Mouse (Mus musculus) c-Kit-positive CD71-positive TER-119-positive erythroid progenitor cells, embryonic 14.5 days (primary cell): Measurements from ENCODE around the gene C7.
"Not testable (repeated sequence)": the region's sequence is repeated elsewhere in the genome, so short reads cannot be mapped to it uniquely, and the experiment has no call there.

Experiments
- DNase-seq: peaks from one replicate; pipeline ENCODE4 v3.0.0-alpha.2; 2013; ENCODE audit warnings: low spot score

Gene C7

DNA sequence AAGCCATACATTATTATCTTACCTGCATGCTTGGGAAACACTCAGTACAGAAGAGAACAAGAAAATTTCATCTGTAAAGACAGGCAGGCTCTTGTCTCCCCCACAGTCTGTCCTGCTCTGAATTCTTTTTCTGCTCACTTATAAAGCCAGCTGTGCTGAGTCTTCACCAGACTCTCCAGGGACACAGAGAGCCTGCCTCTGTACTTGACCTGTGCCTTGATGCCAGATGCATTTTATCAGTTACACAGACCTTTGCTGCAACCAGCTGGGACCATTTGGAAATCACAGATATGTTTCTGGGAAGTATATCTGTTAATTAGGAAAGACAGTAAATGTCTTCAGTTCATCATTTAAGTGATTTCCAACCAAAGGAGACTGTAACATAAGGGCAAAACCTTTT is at the start of gene C7:
Gene C7, minus strand, starts transcription at position 106 of the 400 bp plus-strand sequence.
- DNase-seq = no peak

DNA sequence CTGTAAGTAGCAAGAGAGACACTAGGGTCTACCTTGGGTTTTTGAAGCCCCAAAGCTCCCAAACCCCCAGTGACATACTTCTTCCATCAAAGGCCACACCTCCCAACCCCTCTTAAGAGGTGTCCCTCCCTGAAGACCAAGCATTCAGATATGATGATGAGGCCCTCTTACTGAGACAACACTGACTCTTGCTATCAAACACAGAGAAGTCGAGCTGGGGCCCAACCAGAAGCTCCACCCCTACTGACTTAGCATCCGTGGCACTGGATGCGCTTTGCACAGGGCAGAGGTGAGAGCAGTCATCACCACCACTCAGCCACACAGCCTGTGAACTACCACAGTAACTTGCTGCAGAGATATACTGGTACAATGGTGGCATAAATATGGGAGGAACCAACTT is 49.1 kb upstream of the C7 start:
- no peak for DNase-seq

DNA sequence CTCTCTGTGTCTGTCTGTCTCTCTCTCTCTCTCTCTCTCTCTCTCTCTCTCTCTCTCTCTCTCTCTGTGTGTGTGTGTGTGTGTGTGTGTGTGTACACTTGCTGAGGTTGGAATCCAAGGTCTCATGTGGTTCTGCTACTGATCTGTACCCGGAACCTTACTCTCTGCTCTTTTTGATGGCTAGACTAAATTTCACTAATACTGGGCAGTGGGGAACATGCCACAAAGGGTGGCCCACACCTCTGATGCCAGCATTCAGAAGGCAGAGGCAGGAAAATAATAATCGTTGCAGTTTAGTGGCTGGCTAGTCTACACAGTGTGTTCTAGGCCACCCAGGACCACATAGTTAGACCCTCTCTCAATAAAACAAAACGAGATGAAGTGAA is 45.1 kb upstream of the C7 start:
- no peak for DNase-seq

DNA sequence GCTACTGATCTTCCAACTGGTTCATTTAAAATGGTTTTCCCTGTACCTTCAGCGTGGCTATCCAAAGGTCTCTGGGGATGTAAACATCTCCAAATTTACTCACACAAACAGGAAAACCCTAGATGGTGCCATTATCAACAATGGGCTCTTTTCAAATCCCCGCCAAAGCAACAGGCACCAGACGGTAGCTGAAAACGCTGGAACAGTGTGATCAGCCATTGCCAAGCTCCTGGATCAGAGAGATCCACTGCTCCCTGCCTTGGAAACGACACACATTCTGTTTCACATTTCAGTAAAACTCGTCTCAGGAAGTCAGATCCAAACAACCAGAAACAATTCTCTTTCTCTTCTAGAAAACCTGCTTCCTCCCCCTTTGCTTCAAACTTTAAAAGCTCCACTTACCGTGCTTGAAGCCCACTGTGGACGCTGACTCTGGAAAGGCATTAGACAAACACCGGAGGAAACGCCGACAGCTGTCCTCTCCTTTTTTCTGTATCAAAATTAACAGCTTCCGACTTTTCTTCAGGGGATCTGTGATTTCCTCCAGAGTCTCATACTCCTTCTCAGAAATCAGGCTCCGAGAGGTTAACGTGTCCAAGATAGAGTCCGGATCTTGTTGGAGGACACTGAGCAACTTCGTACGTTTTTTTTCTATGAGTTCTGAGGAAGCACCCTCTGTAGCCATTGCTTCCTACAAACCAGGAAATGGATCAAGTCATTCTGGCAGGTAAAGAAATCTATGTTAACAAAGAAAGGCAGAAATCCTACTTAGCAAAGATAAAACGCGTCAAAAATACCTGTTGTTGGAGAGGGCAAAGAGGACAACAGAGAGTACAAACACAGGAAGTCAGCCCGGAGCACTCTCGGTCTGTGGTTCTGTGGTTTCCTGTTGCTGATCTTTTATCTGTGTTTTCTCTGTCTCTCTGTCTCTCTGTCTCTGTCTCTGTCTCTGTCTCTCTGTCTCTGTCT is 44.4 kb upstream of the C7 start, which contains the start of gene Card6:
Gene Card6, minus strand, starts transcription at position 854 of the 969 bp plus-strand sequence.
- DNase-seq = no peak

DNA sequence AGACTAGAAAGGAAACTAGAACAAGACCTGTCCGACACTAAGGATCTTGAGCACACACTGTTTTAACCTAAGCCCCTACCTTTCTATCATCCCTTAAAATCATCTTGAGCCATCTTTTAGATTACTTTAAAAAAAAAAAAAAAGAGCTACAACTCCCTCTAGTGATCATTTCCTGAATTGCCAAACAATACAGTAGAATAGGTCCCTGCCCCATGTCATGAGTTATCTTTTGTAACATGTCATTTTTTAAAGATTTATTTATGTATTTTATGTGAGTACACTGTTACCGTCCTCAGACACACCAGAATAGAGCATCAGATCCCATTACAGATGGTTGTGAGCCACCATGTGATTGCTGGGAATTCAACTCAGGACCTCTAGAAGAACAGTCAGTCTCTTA is 42.8 kb upstream of the C7 start:
- no peak for DNase-seq

DNA sequence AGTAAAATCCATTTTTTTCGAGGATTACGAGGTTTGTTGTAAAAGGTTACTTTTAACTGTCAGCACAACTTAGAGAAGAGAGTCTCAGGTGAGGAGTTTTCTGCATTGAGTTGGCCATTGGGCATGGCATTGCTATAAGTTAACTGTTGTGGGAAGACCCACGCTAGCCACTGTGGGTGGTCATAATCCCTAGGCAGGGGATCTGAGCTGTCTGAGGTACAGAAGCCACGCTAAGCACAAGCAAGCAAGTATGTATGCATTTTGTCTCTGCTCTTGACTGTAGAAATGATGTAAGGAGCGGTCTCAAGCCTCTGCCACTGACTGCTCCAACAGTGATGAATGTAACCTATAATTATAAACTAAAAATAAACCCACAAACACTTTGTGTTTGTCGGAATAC is 42.4 kb upstream of the C7 start:
- no peak for DNase-seq

DNA sequence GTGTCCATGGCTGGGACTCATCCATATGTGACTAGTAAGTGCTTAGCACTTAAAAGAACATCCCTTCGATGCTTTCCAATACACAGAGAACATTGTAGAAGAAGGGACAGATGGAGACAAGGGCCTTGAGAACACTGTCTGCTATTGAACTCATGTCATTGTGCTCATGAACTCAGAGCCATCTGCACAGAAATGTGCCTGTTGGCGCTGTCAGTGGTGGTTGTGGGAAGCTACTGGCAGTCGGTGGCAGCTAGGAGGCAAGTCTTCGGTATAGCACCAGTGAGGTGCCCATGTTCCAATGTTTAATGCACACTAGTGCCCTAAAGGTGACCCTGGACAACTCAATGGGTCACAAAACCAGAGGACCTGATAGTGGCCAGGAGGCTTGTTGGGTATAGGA is 38.8 kb upstream of the C7 start:
- no peak for DNase-seq

DNA sequence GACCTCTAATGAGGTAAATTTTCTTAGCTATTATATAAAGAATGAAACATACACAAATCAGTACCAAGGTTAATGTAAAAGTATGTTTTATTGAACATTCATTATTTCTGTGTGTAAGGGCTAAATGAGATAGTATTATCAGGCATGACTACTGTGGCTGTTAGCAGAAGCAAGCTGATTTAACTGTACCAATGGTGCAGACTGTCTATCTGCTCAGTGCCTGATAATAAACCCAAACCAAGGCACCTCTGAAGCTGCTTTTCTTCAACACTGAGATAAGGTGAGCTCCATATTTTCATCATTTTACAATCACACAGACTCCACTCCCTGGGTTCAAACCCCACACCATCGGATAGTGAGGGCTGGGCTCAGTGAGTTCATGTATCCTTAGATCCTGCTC is 33.8 kb upstream of the C7 start:
- no peak for DNase-seq

DNA sequence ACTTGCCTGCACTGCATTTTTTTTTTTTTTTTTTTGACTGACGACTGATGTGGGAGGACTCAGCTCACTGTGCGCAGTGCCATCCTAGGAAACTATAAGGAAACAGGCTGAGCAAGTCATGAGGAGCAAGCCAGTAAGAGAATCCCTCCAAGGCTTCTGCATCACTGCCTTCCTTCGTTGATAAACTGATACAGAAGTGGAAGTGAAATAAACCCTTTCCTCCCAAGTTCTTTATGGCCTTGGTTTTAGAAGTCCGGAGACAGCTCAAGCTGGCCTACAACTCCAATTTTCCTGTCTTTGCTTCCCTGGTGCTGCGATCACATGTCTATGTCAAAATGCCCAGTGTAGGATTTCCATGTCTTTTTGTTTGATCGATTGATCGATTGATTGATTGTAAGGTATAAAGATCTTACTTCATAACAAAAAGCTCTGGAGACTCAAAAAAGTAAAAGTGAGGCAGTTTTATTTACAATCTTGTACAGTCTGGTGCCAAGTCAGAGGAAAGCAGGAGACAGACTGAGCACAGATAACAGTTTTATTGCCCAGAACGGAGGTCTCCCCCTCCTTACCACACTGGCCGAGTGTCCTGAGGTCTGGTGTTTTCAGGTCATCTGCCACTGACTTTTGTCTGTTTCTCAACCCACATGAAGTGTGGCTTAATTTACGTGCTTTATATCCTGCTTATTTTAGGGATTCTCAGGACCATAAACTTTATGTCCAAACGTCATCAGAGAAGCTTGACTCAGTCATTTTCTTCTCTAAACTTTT is 32.2 kb upstream of the C7 start:
- no peak for DNase-seq

DNA sequence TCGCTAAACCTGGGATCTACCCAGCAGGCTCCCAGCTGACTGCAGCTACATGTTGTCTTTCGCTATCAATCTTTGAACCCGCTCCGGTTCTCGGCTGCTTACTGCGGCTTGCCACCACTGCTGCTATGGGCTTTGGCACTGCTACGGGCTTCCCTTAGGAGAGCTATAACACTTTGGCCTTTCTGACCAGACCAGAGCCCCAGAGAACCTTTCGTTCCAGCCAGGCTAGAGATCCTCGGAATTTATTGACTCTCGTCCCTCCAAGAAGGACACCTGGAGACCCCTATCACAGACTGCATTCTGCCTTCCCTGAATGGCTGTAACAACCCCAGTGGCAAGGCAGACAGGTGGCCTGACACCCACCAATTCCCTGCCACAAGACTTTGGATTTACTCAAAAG is 26.6 kb upstream of the C7 start:
- DNase-seq = no peak

DNA sequence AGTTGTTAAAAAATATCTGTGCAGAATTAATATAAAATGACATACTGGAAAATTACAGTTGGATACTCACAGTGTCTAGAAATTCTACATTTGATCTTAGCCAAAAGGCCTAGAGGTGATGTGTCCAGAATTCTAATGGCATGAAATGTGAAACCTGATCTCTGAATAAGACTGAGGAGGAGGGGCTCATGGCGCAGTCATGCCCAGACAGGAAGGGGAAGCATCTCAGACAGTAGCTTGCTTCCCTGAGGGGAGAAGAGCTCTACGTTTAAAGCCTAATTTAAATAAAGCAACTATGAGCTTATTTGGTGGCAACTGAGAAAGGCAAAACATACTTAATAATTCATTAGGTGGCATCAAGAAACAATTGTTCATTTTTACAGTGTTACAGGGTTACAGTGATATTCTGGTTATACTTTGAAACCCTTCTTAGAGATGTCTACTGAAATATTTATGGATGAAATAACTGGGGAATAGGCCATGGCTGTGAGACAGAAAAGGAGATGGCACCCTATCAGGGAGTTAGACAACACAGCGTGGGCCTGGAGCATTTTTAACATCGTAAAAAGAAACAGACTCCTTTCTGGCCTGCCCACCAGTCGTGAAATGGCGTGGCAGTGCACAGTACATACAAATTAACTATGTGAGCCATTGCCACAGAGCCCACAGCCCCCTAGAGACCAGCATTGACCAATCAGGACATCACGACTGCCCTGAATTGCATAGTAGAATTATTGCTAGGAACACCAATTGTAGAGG is 25.5 kb upstream of the C7 start:
- no peak for DNase-seq

DNA sequence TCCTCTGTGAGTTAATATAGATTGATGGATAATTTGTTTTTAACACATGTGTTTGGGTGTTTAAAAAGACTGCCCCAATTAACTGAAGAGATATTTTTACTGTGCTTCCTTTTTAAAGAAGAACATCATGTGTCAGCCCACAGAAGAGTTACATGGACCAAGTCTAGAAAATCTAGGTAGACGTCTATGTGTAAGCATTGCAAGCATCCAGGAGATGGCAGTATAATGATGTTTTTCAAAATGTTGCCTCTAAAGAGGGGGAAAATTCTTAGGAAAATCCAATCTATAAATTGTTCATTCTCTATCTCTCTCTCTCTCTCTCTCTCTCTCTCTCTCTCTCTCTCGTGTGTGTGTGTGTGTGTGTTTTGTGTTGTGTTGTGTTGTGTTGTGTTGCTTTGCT is 22.6 kb upstream of the C7 start:
- DNase-seq = no peak

DNA sequence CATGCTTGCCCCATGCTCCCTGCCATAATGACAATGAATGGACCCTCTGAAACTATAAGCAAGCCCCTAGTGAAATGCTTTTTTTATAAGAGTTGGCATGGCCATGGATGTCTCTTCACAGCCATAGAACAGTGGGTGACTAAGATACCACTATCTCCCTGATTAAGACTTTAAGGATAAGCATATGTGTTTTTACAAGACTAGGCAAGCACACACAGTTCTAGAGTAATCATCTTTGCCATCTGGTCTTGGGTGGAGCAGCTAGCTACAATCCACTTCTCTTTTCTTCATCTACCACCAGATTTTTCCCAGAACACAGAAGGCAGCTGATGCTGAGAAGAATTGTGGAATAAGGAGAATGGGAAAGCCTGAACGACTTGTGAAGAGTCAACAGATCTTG is 17.7 kb upstream of the C7 start:
- DNase-seq = no peak

DNA sequence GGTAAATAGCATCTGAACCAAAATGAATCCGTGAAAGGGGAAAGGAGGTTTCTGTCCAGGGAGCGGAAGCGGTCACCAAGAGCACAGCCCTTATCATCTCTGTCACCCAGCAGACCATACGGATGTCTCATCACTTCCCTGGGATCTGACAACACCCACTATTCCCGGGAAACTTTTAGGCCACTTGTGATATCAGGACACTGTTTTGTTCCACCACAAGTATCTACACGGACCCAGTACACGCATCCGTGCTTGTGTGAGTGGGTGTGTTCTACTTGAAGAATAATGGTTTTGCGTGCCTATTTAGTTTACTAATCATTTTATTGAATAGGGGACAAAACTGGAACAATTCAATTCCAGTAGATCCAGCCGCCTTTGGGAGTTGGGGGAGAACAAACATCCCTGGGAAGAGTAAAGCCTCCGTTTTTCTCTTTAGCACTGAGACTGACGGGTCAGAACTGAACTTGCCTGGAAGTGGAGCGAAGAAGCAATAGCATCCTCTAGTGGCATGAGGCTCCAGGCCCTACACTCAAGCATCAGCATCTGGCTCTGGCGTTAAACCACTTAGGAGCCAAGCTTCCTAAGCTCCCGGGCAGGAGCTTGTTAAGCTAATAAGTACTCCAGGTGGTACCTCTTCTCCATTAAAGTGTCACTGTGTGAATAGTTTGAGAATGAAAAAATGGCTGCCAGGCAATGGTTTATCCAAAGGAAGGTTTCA is 5.4 kb upstream of the C7 start:
- no peak for DNase-seq

DNA sequence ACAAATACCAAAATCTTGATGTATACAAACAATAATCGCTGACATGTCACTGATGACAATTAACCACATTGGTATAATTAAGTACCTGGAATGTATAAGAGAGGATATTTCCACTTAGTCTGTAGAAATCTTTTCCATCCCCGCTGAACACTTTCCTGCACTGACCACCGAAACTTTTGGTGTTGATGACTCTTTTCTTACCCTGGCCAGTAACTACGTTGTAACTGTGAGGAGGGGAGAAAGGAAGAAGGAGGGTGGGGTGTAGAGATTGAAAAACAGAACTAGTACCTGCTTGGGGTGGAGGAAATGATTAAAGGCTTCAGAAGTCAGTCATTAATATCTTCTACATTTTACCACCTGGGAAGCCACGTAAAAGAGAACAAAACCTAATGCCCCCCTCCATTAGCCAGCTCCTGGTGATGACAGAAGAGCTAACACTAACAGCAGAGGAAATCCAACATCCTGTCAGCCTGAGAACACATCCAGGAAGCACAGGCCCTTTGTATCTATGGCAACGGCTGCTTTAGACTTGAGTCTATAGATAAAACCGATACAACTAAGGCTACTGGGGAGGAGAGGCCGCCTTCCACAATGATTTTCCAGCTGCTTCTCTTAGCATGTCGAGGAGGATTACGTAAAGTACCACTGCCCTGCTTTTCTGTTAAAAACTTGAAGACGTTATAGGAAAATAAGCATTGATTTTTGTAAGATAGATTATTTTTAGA is 17.8 kb downstream of the C7 start:
- DNase-seq = no peak

DNA sequence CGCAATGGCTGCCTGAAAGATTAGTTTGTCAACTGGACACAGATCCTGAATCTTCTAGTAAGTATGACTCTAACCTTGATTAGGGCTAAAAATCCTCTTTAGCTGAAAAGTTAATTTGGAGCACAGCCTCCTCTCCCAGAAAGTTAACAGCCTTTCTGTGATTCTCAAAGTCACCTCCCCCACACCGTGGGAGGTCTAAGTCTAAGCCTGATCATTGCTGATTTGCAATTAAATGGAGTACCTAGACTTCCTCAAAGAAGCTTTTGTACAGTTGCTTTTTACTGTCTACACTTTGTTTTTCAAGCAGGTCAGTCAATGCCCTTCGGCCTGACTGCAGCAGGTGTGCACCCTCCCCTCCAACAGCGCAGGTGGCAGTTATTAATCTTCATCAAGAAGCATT is 34.3 kb downstream of the C7 start:
- no peak for DNase-seq

DNA sequence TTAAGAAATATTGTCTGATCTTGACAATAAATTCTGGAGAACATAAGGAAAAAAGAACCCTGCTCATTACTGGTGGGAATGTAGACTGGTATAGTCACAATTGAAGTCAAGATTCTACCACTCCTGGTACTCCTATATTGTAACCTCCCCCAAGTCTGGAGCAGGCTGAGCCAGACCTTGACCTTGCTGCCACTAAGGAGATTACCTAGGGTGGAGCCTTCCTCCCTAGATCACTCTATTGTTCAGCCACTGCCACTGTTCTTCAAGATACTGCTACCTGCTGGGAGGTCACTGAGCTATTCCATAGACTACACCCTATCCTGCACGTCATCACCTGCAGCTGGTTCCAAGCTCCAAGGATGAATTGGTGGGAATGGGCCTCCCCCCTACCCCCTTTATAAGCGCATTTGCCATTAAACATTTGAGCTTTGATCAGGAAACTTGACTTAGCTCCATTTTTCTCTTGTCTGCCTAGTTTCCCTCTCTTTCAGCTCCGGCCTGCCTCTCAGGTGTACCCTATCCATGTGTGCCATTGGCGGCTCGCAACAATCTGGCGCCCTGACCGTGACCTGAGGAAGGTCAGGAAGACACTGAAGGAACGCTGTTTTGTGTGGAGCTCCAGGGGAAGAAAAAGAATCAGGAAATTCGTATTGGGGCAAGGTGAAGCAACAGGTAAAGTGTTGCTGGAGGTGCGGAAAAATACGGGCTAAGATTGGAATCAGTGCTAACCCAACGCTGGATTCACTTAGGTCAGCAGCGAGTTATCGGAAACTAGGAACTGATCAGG is 39.9 kb downstream of the C7 start:
- not testable (repeated sequence) for DNase-seq

DNA sequence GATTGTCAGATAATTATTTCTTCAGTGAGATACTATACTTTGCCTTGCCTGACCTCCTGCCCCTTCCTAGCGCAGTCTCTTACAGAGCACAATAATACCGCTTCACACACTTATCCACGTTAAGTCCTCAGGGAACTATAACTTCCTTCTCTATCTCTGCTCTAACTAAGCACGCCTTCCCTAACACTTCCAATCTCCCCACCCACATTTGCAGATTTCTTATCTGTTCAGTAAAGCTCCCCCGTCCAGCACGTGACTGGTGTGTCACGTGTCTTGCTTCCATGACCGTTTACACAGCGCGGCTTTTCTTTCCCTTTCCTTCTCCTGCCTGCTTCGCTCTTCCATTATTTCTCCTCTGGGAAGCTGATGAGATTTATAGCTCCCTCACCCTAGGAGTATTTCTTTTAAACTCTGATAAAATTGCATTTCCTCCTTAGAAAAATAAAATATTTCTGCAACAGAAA is 53.9 kb downstream of the C7 start:
- DNase-seq = no peak

DNA sequence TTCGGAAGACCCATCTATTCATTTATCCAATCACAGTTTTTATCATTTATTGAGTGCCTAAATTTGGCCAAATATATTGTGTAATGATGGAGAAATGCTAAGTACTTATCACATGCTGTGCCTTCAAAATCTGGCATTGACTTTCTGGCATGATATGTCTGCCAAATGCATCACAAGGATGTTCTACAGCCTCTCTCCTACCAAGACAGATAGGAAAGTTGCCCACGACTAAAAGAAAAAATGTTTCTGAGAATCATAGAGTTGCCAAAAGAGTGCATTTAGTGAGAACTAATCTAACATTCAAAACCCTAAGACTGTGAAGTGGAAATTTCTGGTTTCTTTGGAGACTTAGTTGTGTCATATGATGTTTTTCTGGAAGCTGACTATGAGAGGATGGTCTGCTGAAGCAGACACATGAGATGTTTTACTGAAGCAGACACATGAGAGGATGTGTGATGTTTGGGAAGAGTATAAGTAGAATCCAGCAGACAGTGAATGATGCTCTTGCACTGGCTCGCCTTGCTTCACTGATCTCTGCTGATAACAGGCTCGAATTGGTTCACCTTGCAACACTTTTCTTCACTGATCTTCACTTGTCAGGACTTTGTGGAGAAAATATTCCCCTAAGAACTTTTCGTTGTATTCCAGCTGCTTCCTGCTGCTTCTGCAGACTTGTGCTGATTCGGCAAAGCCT is 59.9 kb downstream of the C7 start:
- no peak for DNase-seq

DNA sequence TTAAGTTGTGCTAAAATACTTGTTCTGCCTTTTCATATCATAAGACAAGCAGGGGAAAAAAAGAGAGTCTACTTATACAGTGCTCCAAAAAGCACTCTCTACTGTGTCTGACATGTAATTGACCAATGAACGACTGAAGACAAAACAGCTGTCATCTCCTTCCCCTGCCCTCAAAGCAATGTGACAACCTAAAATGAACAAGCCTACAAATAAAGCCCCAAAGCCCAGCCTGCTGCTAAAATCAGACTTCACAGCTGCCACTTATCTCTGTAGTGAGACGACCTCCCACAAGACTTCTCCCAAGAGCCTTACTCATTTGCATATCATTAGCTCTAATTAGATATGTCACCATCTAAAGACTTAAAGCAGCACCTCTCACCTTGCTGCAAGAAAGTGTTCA is 60.6 kb downstream of the C7 start:
- DNase-seq = no peak
